Mouse (Mus musculus): Measurements from ENCODE around the gene Ctsw. TPM values are rescaled to one million over a fixed set of nuclear protein-coding genes. Genes with fewer than 3 reads are reported as not detected.

The Ctsw gene
- polyA plus RNA-seq, 1 experiment from 2014 or later = 1.5 TPM

GRCm38 (mm10) chr19:5484496-5484895 is 16.2 kb upstream of the Ctsw start:
- H3K9me3 ChIP-seq (ENCODE audit: control insufficient read depth, low read depth, low read length) = no peaks in the 10 kb centered on the region
- H3K9ac ChIP-seq (replicated peaks; ENCODE audit: low read depth, low read length) = no peak overlapping the region
- peaks cover 43% of the 10 kb centered on the region for H3K36me3 ChIP-seq (ENCODE audit: control insufficient read depth, insufficient read depth, low read length)
- no peak overlapping the region for H3K4me2 ChIP-seq (replicated peaks; ENCODE audit: low read depth, low read length)
- no peaks in the 10 kb centered on the region for H3K27me3 ChIP-seq (ENCODE audit: control insufficient read depth, insufficient read depth, low read length)
- no peak overlapping the region for H3K4me3 ChIP-seq (ENCODE audit: low read depth, low read length)
- ATAC-seq (ENCODE audit: insufficient number of reproducible peaks, insufficient read depth, low FRiP score, low read depth) = no peak
- no peak overlapping the region for H3K27ac ChIP-seq (ENCODE audit: low read length)
- peaks cover 15% of the 10 kb centered on the region for H3K4me1 ChIP-seq (ENCODE audit: control insufficient read depth, insufficient read depth, low read length)
- 90% methylated on average over 5 of the region's 5 CpGs for whole genome bisulfite sequencing

GRCm38 (mm10) chr19:5483386-5484359 is 15.4 kb upstream of the Ctsw start:
- no peak overlapping the region for H3K4me2 ChIP-seq (replicated peaks; ENCODE audit: low read depth, low read length)
- ATAC-seq (ENCODE audit: insufficient number of reproducible peaks, insufficient read depth, low FRiP score, low read depth) = no peak
- no peaks in the 10 kb centered on the region for H3K27me3 ChIP-seq (ENCODE audit: control insufficient read depth, insufficient read depth, low read length)
- no peak overlapping the region for H3K27ac ChIP-seq (ENCODE audit: low read length)
- peaks cover 47% of the 10 kb centered on the region for H3K36me3 ChIP-seq (ENCODE audit: control insufficient read depth, insufficient read depth, low read length)
- H3K4me3 ChIP-seq (ENCODE audit: low read depth, low read length) = no peak overlapping the region
- WGBS = 91% methylated on average over 19 of the region's 19 CpGs
- no peak overlapping the region for H3K9ac ChIP-seq (replicated peaks; ENCODE audit: low read depth, low read length)
- H3K4me1 ChIP-seq (ENCODE audit: control insufficient read depth, insufficient read depth, low read length) = peaks cover 12% of the 10 kb centered on the region
- H3K9me3 ChIP-seq (ENCODE audit: control insufficient read depth, low read depth, low read length) = no peaks in the 10 kb centered on the region

- Histone ChIP-seq H3K4me3 (ENCODE audit: low read depth, low read length) (no peak overlapping the region), H3K27ac (ENCODE audit: low read length) (no peak overlapping the region), H3K4me1 (ENCODE audit: control insufficient read depth, insufficient read depth, low read length) (0 out of 2 replicates have a peak, but pooled peaks cover under 1% of the 10 kb centered on the region), H3K9me3 (ENCODE audit: control insufficient read depth, low read depth, low read length) (no peaks in the 10 kb centered on the region), H3K4me2 (replicated peaks; ENCODE audit: low read depth, low read length) (no peak overlapping the region), H3K27me3 (ENCODE audit: control insufficient read depth, insufficient read depth, low read length) (no peaks in the 10 kb centered on the region), H3K9ac (replicated peaks; ENCODE audit: low read depth, low read length) (no peak overlapping the region), H3K36me3 (ENCODE audit: control insufficient read depth, insufficient read depth, low read length) (peaks cover 53% of the 10 kb centered on the region)
- no peak for ATAC-seq (ENCODE audit: insufficient number of reproducible peaks, insufficient read depth, low FRiP score, low read depth)
- WGBS = 90% methylated on average over 10 of the region's 10 CpGs
These were observed 13.1 kb upstream of the Ctsw start for GRCm38 (mm10) chr19:5481398-5481797.

- Histone ChIP-seq H3K4me1 (ENCODE audit: control insufficient read depth, insufficient read depth, low read length) (peaks cover 5% of the 10 kb centered on the region), H3K27me3 (ENCODE audit: control insufficient read depth, insufficient read depth, low read length) (no peaks in the 10 kb centered on the region), H3K27ac (ENCODE audit: low read length) (no peak overlapping the region), H3K4me2 (replicated peaks; ENCODE audit: low read depth, low read length) (no peak overlapping the region), H3K4me3 (ENCODE audit: low read depth, low read length) (no peak overlapping the region), H3K36me3 (ENCODE audit: control insufficient read depth, insufficient read depth, low read length) (peaks cover 42% of the 10 kb centered on the region), H3K9ac (replicated peaks; ENCODE audit: low read depth, low read length) (no peak overlapping the region), H3K9me3 (ENCODE audit: control insufficient read depth, low read depth, low read length) (no peaks in the 10 kb centered on the region)
- ATAC-seq (ENCODE audit: insufficient number of reproducible peaks, insufficient read depth, low FRiP score, low read depth) = no peak
- WGBS = 91% methylated on average over 10 of the region's 10 CpGs
These were observed 11.7 kb upstream of the Ctsw start for GRCm38 (mm10) chr19:5480016-5480415.

- Histone ChIP-seq H3K4me2 (replicated peaks; ENCODE audit: low read depth, low read length) (no peak overlapping the region), H3K9ac (replicated peaks; ENCODE audit: low read depth, low read length) (no peak overlapping the region), H3K4me3 (ENCODE audit: low read depth, low read length) (no peak overlapping the region), H3K4me1 (ENCODE audit: control insufficient read depth, insufficient read depth, low read length) (peaks cover 5% of the 10 kb centered on the region), H3K9me3 (ENCODE audit: control insufficient read depth, low read depth, low read length) (no peaks in the 10 kb centered on the region), H3K27me3 (ENCODE audit: control insufficient read depth, insufficient read depth, low read length) (no peaks in the 10 kb centered on the region), H3K27ac (ENCODE audit: low read length) (no peak overlapping the region), H3K36me3 (ENCODE audit: control insufficient read depth, insufficient read depth, low read length) (peaks cover 23% of the 10 kb centered on the region)
- ATAC-seq (ENCODE audit: insufficient number of reproducible peaks, insufficient read depth, low FRiP score, low read depth) = no peak
- 87% methylated on average over 18 of the region's 18 CpGs for WGBS
These were observed 9.5 kb upstream of the Ctsw start for GRCm38 (mm10) chr19:5477668-5478300.

- no peaks in the 10 kb centered on the region for H3K9me3 ChIP-seq (ENCODE audit: control insufficient read depth, low read depth, low read length)
- peaks cover 17% of the 10 kb centered on the region for H3K36me3 ChIP-seq (ENCODE audit: control insufficient read depth, insufficient read depth, low read length)
- no peak overlapping the region for H3K9ac ChIP-seq (replicated peaks; ENCODE audit: low read depth, low read length)
- H3K4me1 ChIP-seq (ENCODE audit: control insufficient read depth, insufficient read depth, low read length) = peaks cover 5% of the 10 kb centered on the region
- ATAC-seq (ENCODE audit: insufficient number of reproducible peaks, insufficient read depth, low FRiP score, low read depth) = no peak
- no peak overlapping the region for H3K4me3 ChIP-seq (ENCODE audit: low read depth, low read length)
- no peaks in the 10 kb centered on the region for H3K27me3 ChIP-seq (ENCODE audit: control insufficient read depth, insufficient read depth, low read length)
- no peak overlapping the region for H3K4me2 ChIP-seq (replicated peaks; ENCODE audit: low read depth, low read length)
- H3K27ac ChIP-seq (ENCODE audit: low read length) = no peak overlapping the region
- WGBS = 90% methylated on average over 10 of the region's 10 CpGs
These were observed 8.8 kb upstream of the Ctsw start for GRCm38 (mm10) chr19:5477004-5477667.

GRCm38 (mm10) chr19:5475069-5475714 is 6.9 kb upstream of the Ctsw start:
- Histone ChIP-seq H3K9ac (replicated peaks; ENCODE audit: low read depth, low read length) (peak overlapping the region; percentile 70), H3K27ac (ENCODE audit: low read length) (peak overlapping the region; percentile 90), H3K36me3 (ENCODE audit: control insufficient read depth, insufficient read depth, low read length) (peaks cover 11% of the 10 kb centered on the region; the same call in 1 of the 2 replicates), H3K27me3 (ENCODE audit: control insufficient read depth, insufficient read depth, low read length) (no peaks in the 10 kb centered on the region), H3K4me1 (ENCODE audit: control insufficient read depth, insufficient read depth, low read length) (peaks cover 5% of the 10 kb centered on the region), H3K4me2 (replicated peaks; ENCODE audit: low read depth, low read length) (peak overlapping the region; percentile 82), H3K9me3 (ENCODE audit: control insufficient read depth, low read depth, low read length) (no peaks in the 10 kb centered on the region), H3K4me3 (ENCODE audit: low read depth, low read length) (peak overlapping the region; percentile 55)
- no peak for ATAC-seq (ENCODE audit: insufficient number of reproducible peaks, insufficient read depth, low FRiP score, low read depth)
- WGBS = 13% methylated on average over 13 of the region's 13 CpGs
